Mouse (Mus musculus): Measurements from ENCODE around the gene Yap1.

DNA sequence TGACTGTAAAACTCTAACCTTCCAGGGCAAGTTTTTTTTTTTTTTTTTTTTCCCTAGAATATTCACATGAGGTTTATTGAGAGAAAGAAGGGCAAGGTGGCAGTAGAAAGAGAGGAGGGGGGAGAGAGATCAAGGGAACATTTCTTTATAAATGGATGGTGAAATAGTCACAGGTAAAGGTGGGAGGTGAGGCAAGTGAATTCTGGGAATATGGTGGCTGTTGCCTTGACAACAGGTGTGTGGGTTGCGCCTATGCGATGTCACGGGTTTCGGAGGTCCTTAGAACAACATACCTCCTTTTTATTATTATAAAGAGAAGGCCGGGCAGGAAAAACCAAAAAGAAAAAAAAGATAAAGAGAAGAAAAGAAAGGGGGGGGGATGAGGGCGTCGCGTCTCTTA lies 89.5 kb downstream of the Yap1 start:
- TF ChIP-seq CTCF (IDR thresholded peaks at IDR 0.05; ENCODE audit: low read depth, low read length), result no peak
- no peak for TF ChIP-seq POLR2A (IDR thresholded peaks at IDR 0.05; ENCODE audit: extremely low read depth, insufficient read depth, low read length)

All from liver, adult 2 months (tissue).